Mouse (Mus musculus): ENCODE results near the gene Lrwd1.

GRCm38 (mm10) chr5:136168071-136168470 is 32.2 kb upstream of the Lrwd1 start:
- TF ChIP-seq CTCF (IDR thresholded peaks at IDR 0.05; ENCODE audit: low read depth, low read length) (peak; percentile 54), TAL1 (conservative IDR thresholded peaks at IDR 0.05; ENCODE audit: low read depth, low read length) (no peak), GATA1 (IDR thresholded peaks at IDR 0.05; ENCODE audit: borderline replicate concordance, low read length) (no peak), GATA2 (IDR thresholded peaks at IDR 0.05; ENCODE audit: borderline replicate concordance, low read depth, low read length) (no peak)
